Mouse (Mus musculus) CD4-positive, CD25-positive, alpha-beta regulatory T cell, adult 2 months (primary cell): ENCODE data around the gene Hif1an.
A peak's percentile ranks its signal among the peaks of the same experiment; 100 is the strongest.

ENCODE experiments used
- DNase-seq: peaks from one replicate; pipeline ENCODE4 v3.0.0-alpha.2; 2012; ENCODE audit warnings: low read depth, low spot score

Hif1an gene

GRCm38 (mm10) chr19:44564006-44564405, 1.4 kb downstream of the Hif1an start:
- no peak for DNase-seq

GRCm38 (mm10) chr19:44567763-44568162, 5.1 kb downstream of the Hif1an start:
- no peak for DNase-seq

GRCm38 (mm10) chr19:44576275-44576674, 13.6 kb downstream of the Hif1an start:
- no peak for DNase-seq

- DNase-seq: peak; percentile 25
Measured at GRCm38 (mm10) chr19:44578038-44578437, 15.4 kb downstream of the Hif1an start.

- DNase-seq: no peak
Measured at GRCm38 (mm10) chr19:44582103-44582502, 19.5 kb downstream of the Hif1an start.

GRCm38 (mm10) chr19:44582638-44583309, 20.1 kb downstream of the Hif1an start:
- DNase-seq: peak; percentile 91

- DNase-seq: no peak
Measured at GRCm38 (mm10) chr19:44588036-44588435, 25.4 kb downstream of the Hif1an start.

- DNase-seq: no peak
Measured at GRCm38 (mm10) chr19:44589591-44590223, 27.1 kb downstream of the Hif1an start.

GRCm38 (mm10) chr19:44590992-44591391, 28.3 kb downstream of the Hif1an start:
- no peak for DNase-seq

GRCm38 (mm10) chr19:44591638-44592037, 29.0 kb downstream of the Hif1an start:
- DNase-seq: no peak

- DNase-seq: no peak
Measured at GRCm38 (mm10) chr19:44594180-44594579, 31.5 kb downstream of the Hif1an start.

- DNase-seq: no peak
Measured at GRCm38 (mm10) chr19:44618166-44618565, 55.5 kb downstream of the Hif1an start.
